Comparison of ENCODE assay signal across 12 mouse cellular contexts in genomic region chr14:21890430-21890829, GRCm38 (mm10). TPM values are rescaled to one million over a fixed set of nuclear protein-coding genes. Genes with fewer than 3 reads are reported as not detected.
DNase-seq lines count a peak whose midpoint lies in the region.
"Had no signal": no experiment of that assay in that cellular context is flagged by ENCODE, and none has a peak within 500 bp of the region (broad histone marks: within the 10 kb centered on the region; RNA-seq: fewer than 3 reads in every experiment).

No protein-coding gene starts in this region.

- peak; percentile 17 for DNase-seq in kidney, postnatal 14 days
- no peak for DNase-seq in kidney, adult 11 months
- DNase-seq in adrenal gland, postnatal 14 days: peak; percentile 63
- DNase-seq in gonadal fat pad, adult 2 months (ENCODE audit: low read depth): peak; percentile 16
- DNase-seq in layer of hippocampus, postnatal 25 days (ENCODE audit: extremely low spot score in 1 of 2, low spot score in 1 of 2): no peak
- no peak for DNase-seq in layer of hippocampus, adult 8-10 months (ENCODE audit: low spot score in 2 of 2)
- DNase-seq: embryo, embryonic 11 days; spleen, adult 18-20 months; thymus, postnatal 4 days had no signal

- no peak overlapping the region for H3K4me3 ChIP-seq in macrophage (ENCODE audit: inconsistent target)
- H3K4me3 ChIP-seq: midbrain, embryonic 12.5 days had no signal

- 27% methylated on average over 2 of the region's 2 CpGs for WGBS in macrophage (ENCODE audit: missing documents)

- H3K27ac ChIP-seq in macrophage: peak overlapping the region; percentile 71
- H3K27ac ChIP-seq: midbrain, embryonic 12.5 days had no signal

- H3K79me2 ChIP-seq in macrophage (ENCODE audit: inconsistent target): no peaks in the 10 kb centered on the region

- no peaks in the 10 kb centered on the region for H3K36me3 ChIP-seq in macrophage (ENCODE audit: inconsistent target)
- H3K36me3 ChIP-seq: G1E; midbrain, embryonic 12.5 days had no signal

RNA-seq across cellular contexts. Expression of gene Comtd1, which starts 41.7 kb away (rescaled TPM):
- total RNA-seq in adrenal gland, postnatal 14 days (2021): 36.2 and 38.0 TPM in 2 replicates
- polyA plus RNA-seq in gonadal fat pad, adult 2 months (2012; rRNA removed): 29.8 and 37.6 TPM in 2 replicates
- total RNA-seq in macrophage (2018; cell fraction: chromatin; rRNA removed): 10 to 100 TPM in 22 of 26 experiments, 1 to 10 TPM in 4; 5.4 to 30.4 (median 18.9) TPM
- 10 to 100 TPM; 26.9 to 54.3 (median 43.4) TPM for total RNA-seq in macrophage (2018; cell fraction: cytosol; rRNA removed)
- 10 to 100 TPM in 25 of 26 experiments, 1 to 10 TPM in 1; 9.2 to 42.0 (median 25.0) TPM for total RNA-seq in macrophage (2018; cell fraction: nucleus; rRNA removed)
- 7.5 to 38.3 TPM (median 24.5 TPM) in 3 replicates for polyA plus RNA-seq in macrophage (2018)
- total RNA-seq in layer of hippocampus, postnatal 25 days (2021): 10 to 100 TPM; 24.7 to 33.0 TPM
- 10 to 100 TPM; 25.9 to 34.4 (median 29.7) TPM for total RNA-seq in layer of hippocampus, adult 8-10 months (2022)

Comparison
In these comparisons a context has a peak if more than half of its experiments do, and no peak if none do; other contexts are left out.
1. DNase-seq: peak in kidney, postnatal 14 days (single experiment), adrenal gland, postnatal 14 days (single experiment) and gonadal fat pad, adult 2 months (single experiment); none in kidney, adult 11 months (single experiment), layer of hippocampus, postnatal 25 days (0 of 2) and layer of hippocampus, adult 8-10 months (0 of 2).